Mouse (Mus musculus) kidney, postnatal 4 days (tissue): ENCODE measurements around the gene Ptgis.

Source experiments
- DNase-seq, 2 experiments: peaks; one replicate each; pipeline ENCODE4 v3.0.0; 2021; ENCODE audit warnings: mixed read lengths in 2 of 2

The Ptgis gene

DNA sequence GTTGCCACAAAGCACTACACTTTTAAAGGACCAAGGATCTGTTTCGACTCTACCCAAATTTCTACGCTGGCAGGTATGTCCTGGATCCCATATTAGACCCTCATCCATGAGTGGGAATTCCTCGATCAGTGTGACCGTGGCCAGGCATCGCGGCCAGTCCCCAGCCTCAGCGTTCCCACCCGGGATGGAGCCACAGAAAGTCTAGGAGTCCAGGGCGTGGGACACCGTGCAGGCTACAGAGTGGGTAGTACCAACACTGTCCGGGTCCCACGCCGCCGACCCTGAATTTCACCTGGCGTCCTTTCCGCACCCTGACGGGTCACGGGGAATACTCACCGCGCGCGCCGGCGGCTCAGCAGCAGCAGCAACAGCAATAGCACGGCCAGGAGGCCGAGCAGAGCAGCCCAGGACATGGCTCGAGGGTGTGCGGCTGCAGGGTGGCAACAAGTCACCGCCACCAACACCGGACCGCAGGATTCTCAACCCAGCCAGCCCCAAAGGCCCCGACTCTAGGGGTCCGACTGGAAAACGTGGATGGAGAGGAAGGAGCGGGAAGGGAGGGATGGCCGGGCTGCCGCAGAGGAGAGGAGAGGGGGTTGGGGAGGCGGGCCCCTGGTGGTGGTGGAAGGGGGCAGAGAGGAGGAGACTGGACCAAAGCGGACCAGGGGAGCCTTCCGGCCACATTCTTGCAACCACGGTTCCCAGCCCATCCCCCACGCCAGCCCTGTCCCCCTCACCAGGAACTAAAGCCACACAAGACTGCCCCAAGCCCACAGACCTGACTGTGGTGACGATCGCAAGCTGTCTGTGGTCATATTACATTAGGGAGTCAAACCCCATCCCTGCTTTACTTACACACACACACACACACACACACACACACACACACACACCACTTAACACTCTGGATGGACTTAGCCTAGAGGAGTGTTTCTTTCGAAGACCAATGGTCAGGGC, at the start of gene Ptgis:
Gene Ptgis, minus strand, starts transcription at position 597 of the 957 bp plus-strand sequence.
- peak; percentile 73 to 79 for DNase-seq

DNA sequence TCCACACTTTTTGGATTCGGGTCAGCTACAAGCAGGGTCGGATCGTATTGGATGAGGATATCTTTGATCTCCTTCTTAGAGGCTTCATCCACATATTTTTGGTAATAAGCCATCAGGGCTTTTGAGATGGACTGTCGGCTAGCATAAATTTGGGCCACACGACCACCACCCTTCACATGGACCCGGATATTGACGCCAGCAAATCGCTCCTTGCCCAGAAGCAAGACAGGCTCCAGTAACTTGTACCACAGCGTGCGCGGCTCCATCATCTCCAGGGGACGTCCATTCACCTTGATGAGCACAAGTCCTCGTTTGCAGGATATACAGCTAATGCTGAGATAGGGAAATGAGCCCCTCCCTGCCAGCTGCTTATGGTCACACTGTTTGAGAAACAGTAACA, 41.1 kb upstream of the Ptgis start:
- peak; percentile 1 for DNase-seq

DNA sequence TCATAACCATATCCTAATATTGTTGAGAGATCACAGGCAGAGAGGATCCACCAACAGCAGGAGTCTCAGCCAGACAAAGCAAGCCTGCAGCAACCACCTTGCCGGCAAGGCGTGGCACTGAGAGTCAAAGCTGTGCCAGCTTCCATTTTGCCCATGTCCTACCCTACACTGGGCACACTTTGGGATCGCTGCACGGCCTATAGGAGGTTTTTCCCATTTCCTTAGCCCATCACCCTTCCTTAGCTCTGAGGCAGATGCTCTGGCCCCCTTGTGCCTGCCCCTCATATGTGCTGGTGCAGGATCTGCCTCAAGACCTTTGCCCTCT, 40.5 kb upstream of the Ptgis start:
- DNase-seq = no peak

DNA sequence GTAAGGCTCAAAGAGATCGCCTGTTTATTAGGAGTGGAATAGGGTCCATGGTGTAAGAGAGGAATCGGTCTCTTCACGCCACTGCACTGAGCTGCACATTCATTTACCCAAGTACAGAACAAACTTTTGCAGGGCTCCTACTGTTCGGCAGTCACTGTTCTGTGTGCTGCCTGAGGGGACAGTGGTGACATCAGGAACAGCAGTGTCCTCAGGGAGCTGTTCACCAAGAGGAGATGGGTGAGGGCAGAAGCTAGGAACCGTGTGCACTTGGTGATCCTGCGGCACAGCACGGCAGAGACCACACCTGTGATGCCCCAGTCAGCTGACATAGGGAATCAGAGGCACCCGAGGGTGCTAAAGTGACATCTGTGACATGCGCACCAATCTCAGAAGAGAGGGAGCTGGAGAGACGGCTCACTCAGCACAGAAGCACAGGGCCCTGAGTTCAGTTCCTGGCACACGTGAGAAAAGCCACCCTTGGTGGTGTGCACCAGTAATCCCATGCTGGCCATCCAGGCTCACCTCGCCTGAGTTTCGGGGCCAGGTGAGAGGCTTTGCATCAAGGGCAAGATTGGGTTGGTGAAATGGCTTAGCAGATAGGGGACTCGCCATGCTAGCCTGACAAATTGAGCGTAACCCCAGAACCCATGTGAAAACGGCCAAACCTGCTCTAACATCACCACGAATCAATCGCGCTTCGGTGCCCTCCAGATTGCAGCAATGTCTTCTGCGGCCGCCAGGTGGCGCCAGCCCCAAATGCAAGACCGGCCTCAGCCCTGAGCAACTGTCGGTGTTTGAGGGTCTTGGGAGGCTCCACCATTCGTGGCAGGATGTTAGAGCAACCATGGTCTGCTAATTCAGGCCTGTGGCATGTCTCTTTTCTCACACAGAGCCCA, 39.9 kb upstream of the Ptgis start:
- peak; percentile 84 to 88 for DNase-seq

DNA sequence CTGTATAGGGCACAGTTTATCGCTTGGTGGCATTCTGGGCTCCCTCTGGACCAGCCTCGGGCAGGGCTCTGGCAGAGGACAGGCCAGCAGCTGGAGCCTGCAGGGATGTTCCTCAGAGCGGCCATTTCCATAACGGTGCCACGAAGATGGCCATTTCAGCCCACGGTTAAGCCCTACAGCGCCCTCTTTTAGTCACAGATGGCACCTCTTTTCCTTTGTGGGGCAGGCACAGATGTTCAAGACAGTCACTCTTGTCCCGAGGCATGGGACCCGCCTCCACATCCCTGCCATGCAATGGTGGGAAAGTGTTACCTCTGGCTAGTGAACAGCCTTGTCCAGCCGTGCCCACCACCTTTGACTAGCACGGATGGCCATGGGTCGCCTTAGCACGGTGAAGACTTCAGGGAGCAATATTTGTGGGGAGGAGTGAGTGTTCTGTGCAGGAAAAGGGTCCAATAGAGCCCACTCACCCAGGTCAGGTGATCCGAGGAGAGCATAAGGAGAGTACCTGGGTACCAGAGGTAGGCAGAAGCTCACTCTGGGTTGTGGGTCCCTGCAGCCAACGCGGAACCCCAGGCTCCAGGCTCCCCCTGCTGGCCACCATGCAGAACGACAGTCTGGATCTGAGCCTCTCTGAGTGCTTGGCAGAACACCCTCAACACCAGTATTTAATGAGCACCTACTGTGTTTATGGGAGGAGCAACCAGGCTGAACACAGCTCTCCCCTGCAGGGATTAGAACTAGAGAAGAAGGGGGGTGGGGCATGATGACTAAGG, 38.5 kb upstream of the Ptgis start:
- peak; percentile 80 to 82 for DNase-seq

DNA sequence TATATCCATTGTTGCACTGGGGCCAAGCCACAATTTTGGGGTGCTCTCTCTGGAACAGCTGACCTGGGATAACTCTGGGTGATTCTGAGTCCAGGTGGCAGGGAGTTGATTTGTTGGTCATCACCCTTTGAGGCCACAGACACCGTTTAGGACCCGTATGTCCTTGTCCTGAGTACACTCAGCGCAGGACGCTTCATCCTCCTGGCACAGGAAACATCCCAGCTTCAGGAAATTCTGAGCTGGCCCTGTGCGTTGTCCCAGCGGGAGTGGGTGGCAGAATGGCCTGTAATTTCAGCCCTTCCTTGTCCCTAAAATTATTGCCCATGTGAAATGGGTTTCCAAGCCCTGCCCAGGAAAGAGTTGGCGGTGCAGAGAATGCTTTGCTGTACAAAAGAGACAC, 37.6 kb upstream of the Ptgis start:
- DNase-seq = peak; percentile 1 to 7

DNA sequence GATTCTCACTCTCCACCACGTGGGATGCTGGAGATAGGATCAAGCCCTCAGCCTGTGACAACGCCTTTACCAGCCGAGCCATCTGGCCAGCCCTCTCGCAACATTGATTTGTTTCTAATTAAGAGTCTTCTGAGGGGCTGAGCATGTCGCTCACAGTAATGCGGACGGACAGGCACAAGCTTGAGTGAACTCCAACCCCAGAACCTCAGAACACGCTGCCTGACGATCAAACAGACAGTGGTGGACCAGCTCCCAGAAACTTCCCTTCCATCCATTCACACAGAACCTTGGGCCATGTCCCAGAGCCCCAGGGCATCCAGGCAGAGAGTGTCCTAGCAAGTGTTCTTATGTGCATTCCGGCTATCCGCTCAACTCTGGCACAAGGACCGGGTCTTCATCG, 36.6 kb upstream of the Ptgis start:
- peak; percentile 1 for DNase-seq

DNA sequence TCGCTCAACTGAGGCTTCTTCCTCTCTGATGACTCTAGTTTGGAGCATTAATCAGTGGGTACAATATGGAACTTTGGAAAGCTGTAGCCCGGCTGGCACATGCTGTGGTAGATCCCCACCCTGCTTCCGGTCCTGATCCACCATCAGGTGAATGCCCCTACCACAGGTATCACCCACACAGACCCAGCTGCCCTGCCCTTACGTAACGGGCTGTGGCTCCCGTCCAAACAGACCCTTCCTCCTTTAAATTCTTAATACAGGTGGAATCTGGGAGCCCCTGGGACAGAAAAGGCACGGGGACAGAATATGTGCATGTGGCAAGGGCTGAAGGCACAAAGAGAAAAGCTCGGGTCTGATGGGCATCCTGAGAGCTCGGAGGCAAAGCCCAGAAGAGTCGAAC, 35.5 kb upstream of the Ptgis start:
- DNase-seq = peak; percentile 0

DNA sequence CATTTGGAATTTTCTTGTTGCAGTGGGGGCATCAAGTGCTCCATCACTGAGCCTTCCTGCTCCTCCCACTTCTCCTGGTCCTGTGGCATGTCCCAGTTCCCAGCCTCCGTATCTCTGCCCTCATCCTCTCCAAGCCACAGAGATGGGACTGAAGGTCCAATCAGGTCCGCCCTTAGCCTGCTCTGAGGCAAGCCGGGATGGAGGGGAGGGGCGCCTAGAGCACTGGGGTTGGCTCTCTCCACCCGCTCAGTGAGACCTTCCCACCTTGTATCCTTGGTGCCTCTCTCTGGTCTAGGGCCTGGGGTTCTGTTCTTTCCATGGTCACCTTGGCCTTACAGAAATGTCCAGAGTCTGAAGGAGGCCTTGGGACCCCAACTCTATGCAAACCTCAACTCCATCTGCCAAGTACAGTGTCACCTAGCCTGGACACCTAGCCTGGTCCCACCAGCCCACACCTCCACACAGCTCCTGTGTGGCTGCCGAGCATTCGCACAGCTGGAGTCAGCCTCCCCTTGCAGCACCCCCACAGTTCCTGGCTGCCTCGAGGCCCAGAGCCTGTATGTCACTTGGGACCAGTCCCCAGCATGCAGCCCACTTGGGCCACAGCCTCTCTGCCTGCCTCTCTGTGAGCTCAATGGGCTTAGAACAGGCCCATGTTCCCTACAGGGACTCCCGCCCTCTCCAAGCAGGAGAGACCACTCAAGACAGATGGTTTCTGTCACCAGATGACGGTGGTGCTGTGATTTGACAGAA, 34.5 kb upstream of the Ptgis start:
- DNase-seq = peak; percentile 0 to 1

DNA sequence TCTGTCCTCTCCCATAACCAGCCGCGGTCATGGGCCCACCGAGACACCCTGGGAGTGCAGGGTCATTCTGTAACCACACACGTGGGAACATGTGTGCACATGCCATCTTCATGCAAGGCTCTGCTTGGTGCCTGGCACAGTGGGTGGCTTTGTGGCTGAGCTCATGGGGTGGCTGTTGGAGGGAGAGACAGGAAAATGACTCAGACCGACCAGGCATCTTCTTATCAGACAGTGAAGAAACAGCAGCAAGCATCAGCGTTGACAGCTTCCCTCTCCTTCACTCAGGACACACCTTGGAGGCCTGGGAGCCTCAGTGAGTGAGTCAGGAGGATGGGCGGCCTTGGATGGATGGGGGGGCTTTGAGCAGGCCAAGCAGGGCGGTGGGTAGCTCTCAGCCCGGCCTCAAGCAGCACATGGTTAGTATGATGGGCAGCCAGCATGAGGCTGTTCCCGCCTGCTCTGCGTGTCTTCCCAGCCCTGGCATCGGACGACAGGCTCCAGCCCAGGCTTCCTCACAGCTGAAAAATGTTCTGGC, 32.9 kb upstream of the Ptgis start:
- DNase-seq = peak; percentile 1 to 2

DNA sequence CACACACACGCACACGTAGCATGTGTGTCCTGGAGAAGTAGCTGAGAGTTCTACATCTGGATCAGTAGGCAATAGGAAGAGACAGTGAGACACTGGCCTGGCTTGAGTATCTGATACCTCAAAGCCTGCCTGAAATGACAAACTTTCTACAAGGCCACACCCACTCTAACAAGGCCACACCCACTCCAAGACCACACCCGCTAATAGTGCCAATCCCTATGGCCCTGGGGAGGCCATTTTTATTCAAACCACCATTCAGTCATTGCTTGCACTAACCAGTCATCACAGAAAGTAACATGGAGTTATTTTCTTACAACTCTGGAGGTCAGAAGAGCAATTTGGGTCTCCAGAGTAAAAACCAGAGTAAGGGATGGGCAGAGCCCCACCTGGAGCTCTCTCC, 32.3 kb upstream of the Ptgis start:
- peak in 1 of 2 experiments; percentile 0 for DNase-seq

DNA sequence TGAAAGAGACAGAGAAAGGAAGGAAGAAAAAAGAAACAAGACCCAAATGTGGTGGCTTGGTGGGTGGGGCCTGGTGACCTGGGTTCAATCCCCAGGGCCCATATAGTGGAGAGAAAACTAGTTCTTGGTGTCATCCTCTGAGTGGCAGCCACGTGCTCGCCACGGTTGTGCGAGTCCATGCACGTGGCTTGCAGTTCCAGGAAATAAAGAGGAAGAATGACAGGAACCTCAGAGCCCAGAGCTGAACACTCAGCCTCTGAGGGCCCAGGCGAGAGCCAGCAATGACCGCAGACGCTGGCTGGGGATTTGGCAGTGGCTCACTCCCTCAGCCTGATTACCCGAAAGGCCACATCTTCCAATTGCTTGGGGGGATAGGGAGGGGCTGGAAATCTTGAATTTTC, 30.7 kb upstream of the Ptgis start:
- DNase-seq = peak; percentile 4 to 14

DNA sequence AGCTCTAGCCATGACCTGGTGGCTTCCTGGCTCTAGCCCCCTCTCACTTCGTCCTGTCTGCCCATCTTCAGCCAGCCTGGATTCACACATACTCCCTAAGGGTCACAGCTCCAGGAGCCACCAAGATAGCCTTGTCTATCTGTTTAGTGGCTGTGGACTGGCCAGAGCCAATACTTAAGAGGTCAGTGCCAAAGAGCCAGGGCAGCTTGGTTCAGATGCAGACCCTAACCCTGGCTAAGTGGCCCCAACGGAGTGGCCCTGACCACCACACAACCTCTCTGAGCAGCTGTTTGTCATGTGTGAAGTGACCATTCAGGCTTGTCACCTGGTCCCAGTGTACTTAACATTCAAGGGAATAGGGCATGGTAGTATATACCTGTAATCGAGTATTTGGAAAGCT, 30.1 kb upstream of the Ptgis start:
- DNase-seq = peak; percentile 0

DNA sequence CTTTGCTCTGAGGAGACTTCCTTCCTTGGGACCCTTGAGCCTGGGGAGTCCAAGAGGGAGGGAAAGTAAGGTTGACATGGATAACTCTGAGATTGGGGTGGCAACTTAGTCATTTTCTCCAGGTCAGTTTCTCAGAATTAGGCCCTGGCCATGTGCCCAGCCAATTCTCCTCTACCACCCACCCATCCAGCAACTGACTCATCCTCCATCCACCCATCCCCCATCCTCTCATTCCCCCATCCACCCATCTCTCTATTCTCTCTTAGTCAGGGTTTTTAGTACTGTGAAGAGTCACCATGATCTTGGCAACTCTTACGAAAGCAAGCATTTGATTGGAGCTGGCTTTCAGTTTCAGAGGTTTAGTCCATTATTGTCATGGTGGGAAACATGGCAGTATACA, 28.3 kb upstream of the Ptgis start:
- DNase-seq = peak; percentile 0

DNA sequence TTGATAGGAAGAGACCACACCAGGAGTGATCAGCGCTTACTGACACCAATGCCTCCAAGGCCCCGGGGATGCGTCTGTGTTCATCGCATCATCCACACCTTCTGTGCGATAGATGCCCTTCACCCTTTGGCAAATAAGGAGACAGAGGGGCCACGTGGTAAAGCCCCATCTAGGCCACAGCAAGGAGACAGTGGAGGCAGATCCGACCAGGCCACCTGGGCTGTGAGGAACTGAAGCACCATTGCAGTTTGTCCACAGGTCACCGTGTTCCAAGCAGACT, 27.9 kb upstream of the Ptgis start:
- peak in 1 of 2 experiments; percentile 0 for DNase-seq

DNA sequence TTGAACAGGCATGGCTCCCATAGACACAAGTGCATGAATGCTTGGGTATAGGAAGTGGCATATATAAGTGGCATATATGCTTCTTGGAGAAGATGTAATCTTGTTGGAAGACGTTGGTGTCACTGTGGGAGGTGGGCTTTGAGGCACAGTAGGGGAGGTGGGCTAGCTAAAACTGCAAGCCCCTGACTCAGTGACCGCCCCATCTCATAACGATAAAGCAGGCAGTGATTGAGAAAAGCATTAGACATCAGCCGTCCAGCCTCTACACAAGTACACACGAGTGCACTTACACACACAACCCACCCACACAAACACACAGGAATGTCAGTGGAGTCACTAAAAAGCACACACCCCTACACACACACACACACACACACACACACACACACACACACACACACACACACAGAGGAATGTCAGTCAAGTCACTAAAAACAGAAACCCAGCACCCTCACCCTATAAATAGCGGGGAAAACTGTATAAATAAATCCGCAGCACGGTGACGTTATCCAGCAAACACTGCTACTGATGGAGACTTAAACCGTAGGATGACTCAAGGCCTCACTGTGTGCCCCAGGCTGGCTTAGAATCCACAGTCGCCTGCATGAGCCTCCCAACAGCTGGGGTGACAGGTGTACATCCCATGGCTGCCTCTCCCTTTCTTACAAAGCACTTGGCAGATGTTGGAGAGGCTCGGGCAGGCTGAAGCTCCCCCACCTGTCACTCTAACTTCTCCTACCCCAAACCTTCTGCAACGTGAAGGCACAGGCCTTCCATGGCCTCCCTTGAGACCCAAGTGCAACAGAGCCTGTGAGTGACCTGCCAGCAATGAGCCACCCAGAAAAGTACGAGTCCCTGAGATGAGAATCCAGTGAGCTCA, 27.4 kb upstream of the Ptgis start:
- DNase-seq = peak; percentile 0 to 1

DNA sequence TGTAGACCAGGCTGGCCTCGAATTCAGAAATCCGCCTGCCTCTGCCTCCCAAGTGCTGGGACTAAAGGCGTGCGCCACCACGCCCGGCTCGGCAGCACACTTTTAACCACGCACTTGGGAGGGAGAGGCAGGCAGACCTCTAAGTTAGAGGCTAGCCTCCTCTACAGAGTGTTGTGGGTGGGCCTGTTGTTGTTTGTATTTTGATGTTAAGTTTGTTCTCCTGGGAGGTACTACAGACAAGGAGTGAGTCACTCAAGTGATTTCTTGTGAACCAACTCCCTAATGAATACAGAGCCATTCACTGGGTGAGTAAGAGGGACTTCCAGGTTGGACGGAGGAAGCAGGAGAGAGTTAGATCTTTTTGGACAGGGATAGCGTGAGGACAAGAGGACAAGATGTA, 25.8 kb upstream of the Ptgis start:
- DNase-seq = peak in 1 of 2 experiments; percentile 0

DNA sequence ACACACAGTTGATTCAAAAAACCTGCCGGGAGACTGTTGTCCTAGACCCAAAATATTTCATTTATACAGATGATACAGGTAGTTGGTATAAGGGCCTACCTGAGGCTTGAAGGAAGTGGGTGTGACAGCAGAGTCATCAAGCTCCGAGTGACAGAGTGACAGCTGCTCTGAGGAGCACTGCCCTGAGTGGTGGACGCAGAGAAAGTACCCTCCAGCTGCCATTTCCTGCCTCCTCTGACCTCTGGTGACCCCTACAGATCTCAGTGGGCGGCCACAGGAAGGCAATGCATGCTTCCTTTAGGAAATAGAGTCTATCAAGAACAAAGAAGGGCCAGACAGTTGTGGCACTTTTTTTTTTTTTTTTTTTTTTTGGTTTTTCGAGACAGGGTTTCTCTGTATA, 25.4 kb upstream of the Ptgis start:
- DNase-seq = peak; percentile 21 to 46

DNA sequence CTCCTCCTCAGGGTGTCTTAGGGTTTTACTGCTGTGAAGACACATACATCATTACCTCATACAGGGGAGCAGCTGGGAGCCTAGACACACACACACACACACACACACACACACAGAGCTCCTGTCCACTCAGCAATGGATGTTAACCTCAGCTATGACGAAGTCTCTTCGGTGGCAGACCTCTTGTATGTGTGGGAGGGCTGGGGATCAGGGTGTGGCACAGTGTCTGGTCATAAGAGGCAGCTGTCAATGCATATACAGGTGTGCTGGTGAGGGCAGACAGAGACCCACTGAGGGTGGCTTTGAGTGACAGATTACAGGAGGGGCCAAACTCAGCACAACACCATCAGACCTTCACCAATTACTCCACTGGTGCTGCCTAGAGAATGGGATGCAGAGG, 24.6 kb upstream of the Ptgis start:
- DNase-seq = peak in 1 of 2 experiments; percentile 1

DNA sequence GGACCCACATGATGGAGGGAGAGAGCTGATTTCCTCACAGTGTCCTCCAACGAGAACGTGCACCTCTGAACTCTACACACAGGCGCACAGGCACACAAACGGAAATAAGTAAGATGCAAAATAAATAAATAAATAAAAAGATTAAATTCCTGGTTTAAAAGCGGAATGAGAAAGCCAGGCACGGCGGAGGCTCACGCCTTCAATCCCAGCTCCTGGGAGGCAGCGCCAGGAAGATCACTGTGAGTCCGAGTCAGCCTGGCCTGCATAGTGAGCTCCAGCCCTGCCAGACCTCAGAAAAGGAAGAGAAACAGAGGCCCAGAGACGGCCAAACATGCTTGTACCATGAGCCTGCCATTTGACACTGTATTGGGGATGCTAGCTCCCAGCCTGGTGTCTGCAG, 23.5 kb upstream of the Ptgis start:
- peak in 1 of 2 experiments; percentile 1 for DNase-seq
